Mouse (Mus musculus) brain, embryonic 14.5 days (tissue): ENCODE measurements around the gene Dab1.

ENCODE experiments used
- CTCF ChIP-seq: fragments of 200-500 bp; IDR thresholded peaks from 2 replicates; pipeline ENCODE4 v1.5.1; 2012; ENCODE audit warnings: inconsistent platforms, mild to moderate bottlenecking, moderate library complexity, borderline replicate concordance; ENCODE audit not compliant: insufficient read depth, insufficient read length; ENCODE audit errors: extremely low read depth
- POLR2A ChIP-seq: fragments of 200-500 bp; IDR thresholded peaks from 2 replicates; pipeline ENCODE4 v1.6.1; 2012; ENCODE audit warnings: mild to moderate bottlenecking, inconsistent platforms, borderline replicate concordance; ENCODE audit not compliant: poor library complexity, insufficient read depth, insufficient read length, severe bottlenecking; ENCODE audit errors: extremely low read depth

DNA sequence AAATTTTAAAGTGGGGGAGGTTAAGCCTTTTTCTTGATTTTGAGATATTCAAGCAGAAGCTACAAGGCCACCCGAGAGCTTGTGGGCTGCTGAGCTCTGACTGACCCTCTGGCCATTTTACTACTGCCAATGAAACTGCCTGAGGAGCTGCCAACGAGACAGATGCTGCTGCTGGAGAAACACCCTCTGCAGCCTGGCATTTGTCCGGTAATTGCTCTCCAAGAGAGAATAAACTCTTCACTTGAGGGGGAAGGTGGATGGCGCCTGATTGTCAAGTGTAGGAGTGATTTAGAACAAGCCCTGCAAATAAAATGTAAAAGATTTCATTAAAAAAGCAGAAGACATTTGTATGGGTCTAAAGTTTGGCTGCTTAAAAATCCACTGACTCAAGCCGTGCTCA, 839.6 kb downstream of the Dab1 start:
- TF ChIP-seq CTCF (no peak), POLR2A (no peak)
